Mouse (Mus musculus) right cerebral cortex, postnatal 10 days (tissue): ENCODE data around the gene Fbxo39.
A peak's percentile ranks its signal among the peaks of the same experiment; 100 is the strongest.

Experiments used
- DNase-seq, 2 experiments: peaks; one replicate each; pipeline ENCODE4 v3.0.0; 2021; ENCODE audit warnings: low spot score in 2 of 2

Fbxo39 gene

GRCm38 (mm10) chr11:72314151-72314895 is at the start of gene Fbxo39:
Gene Fbxo39 (plus strand): TSS chr11:72314444.
- peak; percentile 40 to 43 for DNase-seq

- peak; percentile 75 to 83 for DNase-seq
Measured at GRCm38 (mm10) chr11:72265483-72265882, 48.8 kb upstream of the Fbxo39 start.

GRCm38 (mm10) chr11:72266207-72266959 is 47.9 kb upstream of the Fbxo39 start:
- peak; percentile 78 to 84 for DNase-seq

GRCm38 (mm10) chr11:72266960-72267560 is 47.2 kb upstream of the Fbxo39 start, which contains the start of gene Slc13a5:
Gene Slc13a5 (minus strand): TSS chr11:72267222.
- DNase-seq: no peak

- no peak for DNase-seq
Measured at GRCm38 (mm10) chr11:72271761-72272160, 42.5 kb upstream of the Fbxo39 start.

- peak in 1 of 2 experiments; percentile 27 for DNase-seq
Measured at GRCm38 (mm10) chr11:72273341-72273740, 40.9 kb upstream of the Fbxo39 start.

- no peak for DNase-seq
Measured at GRCm38 (mm10) chr11:72281143-72281851, 32.9 kb upstream of the Fbxo39 start.

GRCm38 (mm10) chr11:72281852-72282400 is 32.3 kb upstream of the Fbxo39 start:
- DNase-seq: no peak

GRCm38 (mm10) chr11:72283486-72284224 is 30.6 kb upstream of the Fbxo39 start:
- DNase-seq: no peak

- peak in 1 of 2 experiments; percentile 48 for DNase-seq
Measured at GRCm38 (mm10) chr11:72284532-72285182, 29.6 kb upstream of the Fbxo39 start.

- no peak for DNase-seq
Measured at GRCm38 (mm10) chr11:72285971-72286480, 28.2 kb upstream of the Fbxo39 start.

- DNase-seq: no peak
Measured at GRCm38 (mm10) chr11:72286651-72287050, 27.6 kb upstream of the Fbxo39 start.

GRCm38 (mm10) chr11:72287126-72287525 is 27.1 kb upstream of the Fbxo39 start:
- no peak for DNase-seq

GRCm38 (mm10) chr11:72287543-72287942 is 26.7 kb upstream of the Fbxo39 start:
- DNase-seq: no peak

- no peak for DNase-seq
Measured at GRCm38 (mm10) chr11:72293116-72293515, 21.1 kb upstream of the Fbxo39 start.

GRCm38 (mm10) chr11:72301334-72301733 is 12.9 kb upstream of the Fbxo39 start, which contains the start of gene Xaf1:
Gene Xaf1 (plus strand): TSS chr11:72301629.
- no peak for DNase-seq

GRCm38 (mm10) chr11:72302230-72302629 is 12.0 kb upstream of the Fbxo39 start:
- DNase-seq: peak; percentile 66 to 69

- DNase-seq: peak in 1 of 2 experiments; percentile 50
Measured at GRCm38 (mm10) chr11:72307461-72307860, 6.8 kb upstream of the Fbxo39 start.

GRCm38 (mm10) chr11:72308982-72309381 is 5.3 kb upstream of the Fbxo39 start:
- DNase-seq: no peak

- no peak for DNase-seq
Measured at GRCm38 (mm10) chr11:72310491-72310890, 3.8 kb upstream of the Fbxo39 start.
